Mouse (Mus musculus): Measurements from ENCODE around the gene Zfp985. TPM values are rescaled to one million over a fixed set of nuclear protein-coding genes. Genes with fewer than 3 reads are reported as not detected.
A peak's percentile ranks its signal among the peaks of the same experiment; 100 is the strongest.
"Not testable (repeated sequence)": the region's sequence is repeated elsewhere in the genome, so short reads cannot be mapped to it uniquely, and the experiment has no call there.

The Zfp985 gene
- total RNA-seq (2014; fragmentation: Nextera tagmentation), result 0.17 TPM in 1 of 2 replicates, not detected in the other
- total RNA-seq (2017), result 1.8 and 2.9 TPM in 2 replicates

GRCm38 (mm10) chr4:147553071-147553470 lies at the start of gene Zfp985:
Gene Zfp985, plus strand, starts transcription at chr4:147553277.
- ATAC-seq (replicated peaks; ENCODE audit: low FRiP score, low TSS enrichment, poor library complexity, severe bottlenecking), result not testable (repeated sequence)

DNA sequence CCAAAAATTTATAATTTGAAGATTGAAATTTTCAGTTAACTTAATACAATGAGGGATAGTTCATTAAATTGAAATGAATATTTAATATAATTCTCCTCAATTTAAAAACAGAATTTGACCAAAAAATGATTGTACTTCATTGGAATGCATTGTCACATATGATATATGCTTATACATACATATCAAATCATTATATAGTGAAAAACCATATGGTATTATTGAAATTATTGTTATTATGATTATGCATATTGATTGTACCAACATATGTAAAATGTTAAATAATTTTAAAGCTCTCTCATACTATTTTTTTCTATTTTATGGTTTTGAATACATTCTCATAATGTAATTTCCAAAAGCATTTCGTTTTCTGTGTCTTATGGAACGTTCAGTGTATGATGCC lies 43.9 kb upstream of the Zfp985 start:
- ATAC-seq (replicated peaks; ENCODE audit: low FRiP score, low TSS enrichment, poor library complexity, severe bottlenecking), result no peak

DNA sequence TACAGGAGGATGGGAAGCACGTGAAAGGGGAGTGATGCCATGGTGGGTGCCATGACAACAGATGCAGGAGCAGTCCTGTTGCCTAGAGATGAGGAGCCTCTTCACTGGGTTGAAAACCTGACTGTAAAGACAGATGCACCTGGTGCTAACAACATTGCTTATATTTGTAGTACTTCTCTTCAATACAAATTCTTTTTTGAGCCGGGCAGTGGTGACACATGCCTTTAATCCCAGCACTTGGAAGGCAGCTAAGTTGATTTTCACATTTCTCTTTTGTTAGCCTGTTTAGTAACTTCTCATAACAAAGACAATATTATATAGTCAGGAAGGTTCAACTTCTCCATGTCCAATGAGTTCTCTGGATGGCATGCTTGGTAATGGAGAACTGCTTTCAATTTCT lies 34.1 kb upstream of the Zfp985 start:
- 0 out of 2 replicates have a peak, but pooled peaks have one; percentile 31 for ATAC-seq (replicated peaks; ENCODE audit: low FRiP score, low TSS enrichment, poor library complexity, severe bottlenecking)

DNA sequence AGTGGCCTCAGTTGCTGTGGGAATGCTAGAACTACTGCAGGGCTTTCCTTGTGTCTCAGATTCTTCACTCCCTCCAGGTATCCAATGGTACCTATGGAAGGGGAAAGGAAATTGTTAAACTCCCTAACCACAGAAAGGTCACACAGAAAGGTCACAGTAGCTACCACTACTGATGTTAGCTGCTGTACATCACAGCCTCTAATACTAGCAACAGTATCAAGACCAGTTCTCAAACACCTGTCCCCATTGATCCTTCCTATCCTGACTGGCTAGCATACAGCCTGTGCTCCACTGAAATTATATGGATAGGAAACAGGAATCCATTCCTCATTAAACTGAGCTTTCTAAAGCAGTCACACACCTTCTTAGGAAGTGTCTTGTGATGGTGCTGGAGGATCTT lies 33.0 kb upstream of the Zfp985 start:
- ATAC-seq (replicated peaks; ENCODE audit: low FRiP score, low TSS enrichment, poor library complexity, severe bottlenecking), result no peak

- no peak for ATAC-seq (replicated peaks; ENCODE audit: low FRiP score, low TSS enrichment, poor library complexity, severe bottlenecking)
Measured at GRCm38 (mm10) chr4:147525125-147525524, 28.0 kb upstream of the Zfp985 start.

DNA sequence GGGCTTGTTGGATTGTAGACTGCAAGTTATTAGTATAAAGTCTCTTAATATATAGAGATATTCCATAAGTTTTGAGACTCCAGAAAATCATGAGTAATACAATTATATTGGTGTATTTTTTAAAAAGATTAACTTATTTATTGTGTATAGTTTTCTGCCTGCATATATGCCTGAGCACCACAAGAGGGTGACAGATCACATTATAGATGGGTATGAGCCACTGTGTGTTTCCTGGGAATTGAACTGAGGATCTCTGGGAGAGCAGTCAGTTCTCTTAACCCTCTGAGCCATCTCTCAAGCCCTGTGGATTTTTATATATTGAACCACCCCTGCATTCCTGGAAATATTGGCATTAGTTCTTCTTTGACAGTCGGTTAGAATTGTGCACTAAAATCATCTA lies 22.7 kb upstream of the Zfp985 start:
- no peak for ATAC-seq (replicated peaks; ENCODE audit: low FRiP score, low TSS enrichment, poor library complexity, severe bottlenecking)

DNA sequence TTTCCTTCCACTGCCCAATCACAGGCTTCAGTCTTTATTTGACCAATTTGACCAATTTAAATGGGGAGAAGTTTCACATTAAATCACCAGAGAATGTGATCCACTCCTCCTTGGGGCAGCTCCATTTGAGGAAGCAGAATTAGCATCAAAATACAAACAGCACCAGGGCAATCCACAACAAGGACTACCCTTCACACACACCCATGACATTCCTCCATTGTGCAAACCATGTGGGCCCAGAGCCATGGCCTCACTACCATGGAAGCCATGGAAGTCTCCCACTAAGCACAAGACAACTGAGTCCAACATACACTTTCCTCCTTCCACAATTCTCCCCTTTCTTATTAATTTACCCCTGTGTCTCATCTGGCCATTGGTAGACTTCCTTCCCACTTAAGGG lies 17.2 kb upstream of the Zfp985 start:
- not testable (repeated sequence) for ATAC-seq (replicated peaks; ENCODE audit: low FRiP score, low TSS enrichment, poor library complexity, severe bottlenecking)

- no peak for ATAC-seq (replicated peaks; ENCODE audit: low FRiP score, low TSS enrichment, poor library complexity, severe bottlenecking)
Measured at GRCm38 (mm10) chr4:147537702-147538101, 15.4 kb upstream of the Zfp985 start.

- ATAC-seq (replicated peaks; ENCODE audit: low FRiP score, low TSS enrichment, poor library complexity, severe bottlenecking), result not testable (repeated sequence)
Measured at GRCm38 (mm10) chr4:147539918-147540317, 13.2 kb upstream of the Zfp985 start, which contains the start of gene Gm16503. Gene Gm16503, plus strand, starts transcription at chr4:147540218.

DNA sequence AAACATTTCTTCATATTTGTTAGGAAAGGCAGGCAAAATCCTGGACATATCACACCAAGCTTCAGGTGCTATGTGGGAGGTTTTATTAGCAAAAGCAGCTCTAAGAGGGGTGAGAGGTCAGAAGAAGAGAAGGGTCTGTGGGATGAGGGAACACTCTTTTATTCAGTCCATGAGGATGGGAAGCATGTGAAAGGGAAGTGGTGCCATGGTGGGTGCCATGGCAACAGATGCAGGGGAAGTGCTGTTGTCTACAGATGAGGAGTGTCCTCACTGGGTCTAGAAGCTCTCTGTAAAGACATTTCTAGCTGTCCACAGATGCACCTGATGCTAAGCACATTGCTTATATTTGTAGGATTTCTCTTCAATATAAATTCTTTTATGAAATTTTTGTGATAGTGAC lies 12.0 kb upstream of the Zfp985 start:
- ATAC-seq (replicated peaks; ENCODE audit: low FRiP score, low TSS enrichment, poor library complexity, severe bottlenecking), result no peak

DNA sequence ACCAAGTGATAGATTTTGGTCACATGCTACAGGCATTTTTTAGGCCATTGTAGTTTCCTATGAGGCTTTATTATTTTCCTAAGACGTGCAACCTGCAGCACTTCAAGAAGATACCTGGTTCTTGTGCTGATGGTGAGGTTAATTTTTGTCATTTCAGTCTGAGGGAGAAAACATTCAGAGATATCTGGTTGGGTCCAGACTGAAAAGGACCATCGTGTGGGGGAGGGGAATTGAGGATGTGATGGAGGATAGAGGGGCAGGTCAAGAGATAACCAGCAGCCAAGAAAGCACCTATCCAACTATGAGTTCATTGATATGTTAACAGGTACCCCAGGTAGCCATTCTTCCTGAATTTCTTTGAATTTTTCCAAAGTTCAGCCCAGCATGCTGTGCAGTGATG lies 1.3 kb downstream of the Zfp985 start:
- not testable (repeated sequence) for ATAC-seq (replicated peaks; ENCODE audit: low FRiP score, low TSS enrichment, poor library complexity, severe bottlenecking)

DNA sequence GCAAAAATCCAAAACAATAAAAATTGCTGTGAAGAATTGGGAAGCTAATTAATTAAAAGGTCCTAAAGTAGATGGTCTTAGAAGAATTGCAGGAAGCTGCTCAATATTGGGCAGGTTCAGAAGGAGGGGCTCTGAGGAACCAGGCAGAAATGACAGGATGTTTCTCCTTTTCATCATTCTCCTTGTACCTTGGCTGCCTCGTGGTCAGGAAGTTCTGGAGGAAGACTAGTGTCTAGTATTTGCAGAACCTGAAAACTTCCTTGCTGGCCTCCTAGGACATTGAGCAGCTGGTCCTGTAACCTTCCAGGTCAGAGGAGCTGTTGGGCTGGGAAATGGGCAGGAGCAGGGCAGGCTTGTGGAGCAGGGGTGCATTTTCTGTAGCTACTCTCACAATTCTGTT lies 3.8 kb downstream of the Zfp985 start:
- not testable (repeated sequence) for ATAC-seq (replicated peaks; ENCODE audit: low FRiP score, low TSS enrichment, poor library complexity, severe bottlenecking)

- not testable (repeated sequence) for ATAC-seq (replicated peaks; ENCODE audit: low FRiP score, low TSS enrichment, poor library complexity, severe bottlenecking)
Measured at GRCm38 (mm10) chr4:147558011-147558410, 4.9 kb downstream of the Zfp985 start.

GRCm38 (mm10) chr4:147559096-147559495 lies 6.0 kb downstream of the Zfp985 start:
- ATAC-seq (replicated peaks; ENCODE audit: low FRiP score, low TSS enrichment, poor library complexity, severe bottlenecking), result not testable (repeated sequence)

GRCm38 (mm10) chr4:147565426-147566220 lies 12.5 kb downstream of the Zfp985 start:
- 0 out of 2 replicates have a peak, but pooled peaks have one; percentile 44 for ATAC-seq (replicated peaks; ENCODE audit: low FRiP score, low TSS enrichment, poor library complexity, severe bottlenecking)

DNA sequence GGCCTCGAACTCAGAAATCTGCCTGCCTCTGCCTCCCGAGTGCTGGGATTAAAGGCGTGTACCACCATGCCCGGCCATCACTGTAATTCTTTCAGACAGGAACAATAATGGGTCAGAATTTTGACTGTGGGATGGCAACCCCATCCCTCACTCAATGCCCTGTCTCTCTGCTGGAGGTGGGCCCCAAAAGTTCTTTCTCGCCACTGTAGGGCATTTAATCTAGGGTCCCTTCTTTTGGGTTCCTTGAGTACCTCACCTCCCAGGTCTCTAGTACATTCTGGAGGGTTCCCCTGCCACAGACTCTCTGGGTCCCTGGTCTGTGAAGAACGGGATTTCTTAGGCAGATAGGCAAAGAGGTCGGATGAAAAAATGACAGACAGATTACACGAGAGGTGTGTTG lies 18.1 kb downstream of the Zfp985 start:
- ATAC-seq (replicated peaks; ENCODE audit: low FRiP score, low TSS enrichment, poor library complexity, severe bottlenecking), result not testable (repeated sequence)

GRCm38 (mm10) chr4:147579371-147579770 lies 26.3 kb downstream of the Zfp985 start:
- not testable (repeated sequence) for ATAC-seq (replicated peaks; ENCODE audit: low FRiP score, low TSS enrichment, poor library complexity, severe bottlenecking)

DNA sequence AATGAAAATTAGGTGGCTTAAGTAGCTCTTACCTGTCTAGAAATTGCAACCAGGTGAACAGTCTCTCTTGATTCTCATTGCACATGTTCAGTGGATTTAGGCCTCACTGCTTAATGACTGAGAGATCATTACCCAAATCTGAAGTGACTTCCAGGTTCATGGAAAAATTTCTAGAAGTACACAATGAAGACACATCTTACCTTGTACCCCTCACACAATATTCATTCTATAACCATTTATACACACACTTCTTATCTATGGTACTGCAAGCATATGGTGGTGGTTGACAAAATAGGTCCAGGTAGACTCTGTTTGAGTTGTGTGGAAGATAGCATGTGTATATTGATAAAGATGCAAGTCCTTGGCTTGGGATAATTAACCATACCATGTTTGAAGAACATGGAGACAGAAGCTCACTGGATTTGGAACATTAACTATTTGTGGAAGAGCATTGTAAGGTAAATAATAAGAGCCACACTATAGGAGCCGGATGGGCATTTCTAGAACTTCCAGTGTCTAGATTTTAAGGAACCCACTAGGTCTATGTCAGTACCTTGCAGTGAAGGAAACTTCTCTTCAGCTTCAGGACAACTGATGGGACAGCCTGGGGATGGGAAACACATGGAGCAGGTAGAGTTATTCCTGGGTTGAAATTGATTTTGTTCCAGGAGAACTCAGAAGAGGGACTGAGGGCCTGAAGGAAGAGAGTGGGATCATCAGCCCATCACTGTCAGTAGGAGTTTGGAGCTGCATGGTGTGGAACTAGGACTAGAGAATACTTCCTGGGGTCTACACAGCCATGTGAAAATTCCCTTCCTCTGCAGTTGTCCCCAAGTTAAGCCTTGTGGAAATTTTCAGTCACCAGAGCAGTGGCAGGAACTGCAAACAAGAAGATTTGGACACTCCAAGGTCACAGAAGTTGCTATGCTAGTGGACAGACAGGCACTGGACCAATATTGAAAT lies 33.7 kb downstream of the Zfp985 start:
- ATAC-seq (replicated peaks; ENCODE audit: low FRiP score, low TSS enrichment, poor library complexity, severe bottlenecking), result 0 out of 2 replicates have a peak, but pooled peaks have one; percentile 26

DNA sequence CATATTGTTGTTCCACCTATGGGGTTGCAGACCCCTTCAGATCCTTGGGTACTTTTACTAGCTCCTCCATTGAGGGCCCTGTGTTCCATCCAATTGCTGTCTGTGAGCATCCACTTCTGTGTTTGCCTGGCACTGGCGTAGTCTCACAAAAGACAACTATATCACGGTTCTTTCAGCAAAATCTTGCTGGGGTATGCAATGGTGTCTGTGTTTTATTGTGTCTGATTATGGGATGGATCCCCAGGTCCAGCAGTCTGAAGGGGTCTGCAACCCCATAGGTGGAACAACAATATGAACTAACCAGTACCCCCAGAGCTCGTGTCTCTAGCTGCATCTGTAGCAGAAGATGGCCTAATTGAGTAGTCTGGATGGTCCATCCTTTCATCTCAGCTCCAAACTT lies 41.6 kb downstream of the Zfp985 start:
- ATAC-seq (replicated peaks; ENCODE audit: low FRiP score, low TSS enrichment, poor library complexity, severe bottlenecking), result not testable (repeated sequence)

DNA sequence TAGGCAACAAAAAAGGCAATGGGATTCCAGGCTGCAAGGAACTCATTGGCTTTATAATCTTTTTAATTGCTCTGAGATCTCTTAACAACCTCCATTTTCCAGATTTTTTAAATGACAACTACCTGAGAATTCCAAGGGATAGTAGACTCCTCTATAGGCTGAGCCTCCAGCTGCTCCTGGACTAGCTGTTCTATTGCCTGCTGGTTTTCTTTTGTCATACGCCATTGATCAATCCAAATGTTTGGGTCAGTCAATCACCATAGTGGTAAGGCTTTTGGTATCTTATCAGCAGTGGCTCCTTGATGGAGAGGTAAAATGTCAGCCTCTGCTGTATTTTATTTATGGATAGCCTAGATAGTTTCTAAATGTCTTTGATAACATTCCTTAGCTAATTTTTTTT lies 44.6 kb downstream of the Zfp985 start:
- ATAC-seq (replicated peaks; ENCODE audit: low FRiP score, low TSS enrichment, poor library complexity, severe bottlenecking), result no peak

All from megakaryocyte-erythroid progenitor cell, adult 5-6 weeks (primary cell).